Mouse (Mus musculus) thymus, postnatal 0 days (tissue): Measurements from ENCODE around the gene 5830473C10Rik. TPM values are rescaled to one million over a fixed set of nuclear protein-coding genes. Genes with fewer than 3 reads are reported as not detected.
"Not testable (repeated sequence)": the region's sequence is repeated elsewhere in the genome, so short reads cannot be mapped to it uniquely, and the experiment has no call there.

ENCODE experiments used
- DNase-seq: peaks from one replicate; pipeline ENCODE4 v3.0.0-alpha.2; 2015; ENCODE audit warnings: low spot score
- polyA plus RNA-seq: library from polyadenylated mRNA; unstranded; fragments of >200 nt; fragmentation: Nextera tagmentation; extraction: Ambion mirVana; gene quantifications from 2 replicates; pipeline ENCODE4 v1.2.1, GENCODE M21; 2015

Gene 5830473C10Rik
- polyA plus RNA-seq, 1 experiment from 2014 or later: not detected

- peak; percentile 65 for DNase-seq
Measured at GRCm38 (mm10) chr5:90594945-90595344, 34.0 kb downstream of the 5830473C10Rik start.

GRCm38 (mm10) chr5:90596155-90596554, 35.2 kb downstream of the 5830473C10Rik start:
- no peak for DNase-seq

GRCm38 (mm10) chr5:90601469-90601868, 40.6 kb downstream of the 5830473C10Rik start:
- peak; percentile 43 for DNase-seq

- DNase-seq: no peak
Measured at GRCm38 (mm10) chr5:90603407-90603923, 42.6 kb downstream of the 5830473C10Rik start.

GRCm38 (mm10) chr5:90608906-90609305, 48.0 kb downstream of the 5830473C10Rik start:
- no peak for DNase-seq

GRCm38 (mm10) chr5:90611388-90611787, 50.5 kb downstream of the 5830473C10Rik start:
- no peak for DNase-seq

GRCm38 (mm10) chr5:90611996-90612611, 51.2 kb downstream of the 5830473C10Rik start:
- no peak for DNase-seq

GRCm38 (mm10) chr5:90612751-90613150, 51.8 kb downstream of the 5830473C10Rik start:
- not testable (repeated sequence) for DNase-seq

GRCm38 (mm10) chr5:90617859-90618258, 57.0 kb downstream of the 5830473C10Rik start:
- DNase-seq: no peak

- DNase-seq: no peak
Measured at GRCm38 (mm10) chr5:90621316-90621715, 60.4 kb downstream of the 5830473C10Rik start.

- no peak for DNase-seq
Measured at GRCm38 (mm10) chr5:90621726-90622125, 60.8 kb downstream of the 5830473C10Rik start.

GRCm38 (mm10) chr5:90623209-90623608, 62.3 kb downstream of the 5830473C10Rik start:
- no peak for DNase-seq

GRCm38 (mm10) chr5:90624708-90625425, 64.0 kb downstream of the 5830473C10Rik start:
- no peak for DNase-seq

- no peak for DNase-seq
Measured at GRCm38 (mm10) chr5:90627423-90627822, 66.5 kb downstream of the 5830473C10Rik start.

GRCm38 (mm10) chr5:90628011-90628410, 67.1 kb downstream of the 5830473C10Rik start:
- no peak for DNase-seq

GRCm38 (mm10) chr5:90628530-90628929, 67.6 kb downstream of the 5830473C10Rik start:
- DNase-seq: no peak

- no peak for DNase-seq
Measured at GRCm38 (mm10) chr5:90634885-90635284, 74.0 kb downstream of the 5830473C10Rik start.

- no peak for DNase-seq
Measured at GRCm38 (mm10) chr5:90640286-90641217, 79.6 kb downstream of the 5830473C10Rik start, which contains the start of gene Rassf6. TSS of gene Rassf6 (minus strand) at chr5:90640657.

GRCm38 (mm10) chr5:90641218-90641610, 80.3 kb downstream of the 5830473C10Rik start:
- DNase-seq: no peak

- DNase-seq: no peak
Measured at GRCm38 (mm10) chr5:90645579-90645978, 84.7 kb downstream of the 5830473C10Rik start.

- no peak for DNase-seq
Measured at GRCm38 (mm10) chr5:90646398-90646797, 85.5 kb downstream of the 5830473C10Rik start.
